Mouse (Mus musculus) liver, embryonic 11.5 days (tissue): ENCODE data around the gene Plcxd1. TPM values are rescaled to one million over a fixed set of nuclear protein-coding genes. Genes with fewer than 3 reads are reported as not detected.
"Not testable (repeated sequence)": the region's sequence is repeated elsewhere in the genome, so short reads cannot be mapped to it uniquely, and the experiment has no call there.

Experiments used
- ATAC-seq: fragments of 200-750 bp; cut with Nextera tagmentation; replicated peaks from 2 replicates; pipeline ENCODE4 v1.8.0; 2017; ENCODE audit warnings: moderate number of reproducible peaks, mild to moderate bottlenecking, moderate TSS enrichment, moderate library complexity; ENCODE audit not compliant: low FRiP score
- DNase-seq: peaks from one replicate; pipeline ENCODE4 v3.0.0-alpha.2; 2017; ENCODE audit warnings: low spot score
- H3K27ac ChIP-seq: fragments of 300-500 bp; sonication (generic); 2 replicates; pipeline ENCODE4 v1.5.1; 2014; ENCODE audit warnings: mild to moderate bottlenecking, low read depth, low read length, control low read depth
- H3K27me3 ChIP-seq: fragments of 300-500 bp; sonication (generic); replicated peaks from 2 replicates; pipeline ENCODE4 v1.6.1; 2014; ENCODE audit warnings: low read length, mixed read lengths; ENCODE audit not compliant: control insufficient read depth, insufficient read depth
- H3K36me3 ChIP-seq: fragments of 300-500 bp; sonication (generic); 2 replicates; pipeline ENCODE4 v1.6.1; 2014; ENCODE audit warnings: mild to moderate bottlenecking, low read length, moderate library complexity, mixed read lengths; ENCODE audit not compliant: control insufficient read depth, insufficient read depth
- H3K4me1 ChIP-seq: fragments of 300-500 bp; sonication (generic); replicated peaks from 2 replicates; pipeline ENCODE4 v1.6.1; 2014; ENCODE audit warnings: low read length, mixed read lengths; ENCODE audit not compliant: control insufficient read depth, insufficient read depth
- H3K4me2 ChIP-seq: fragments of 300-500 bp; sonication (generic); 2 replicates; pipeline ENCODE4 v1.6.1; 2014; ENCODE audit warnings: mild to moderate bottlenecking, control low read depth, moderate library complexity
- H3K4me3 ChIP-seq: fragments of 300-500 bp; sonication (generic); 2 replicates; pipeline ENCODE4 v1.5.1; 2014; ENCODE audit warnings: low read depth, low read length, control low read depth
- H3K9ac ChIP-seq: fragments of 300-500 bp; sonication (generic); 2 replicates; pipeline ENCODE4 v1.6.1; 2014; ENCODE audit warnings: low read depth, low read length, control low read depth
- H3K9me3 ChIP-seq: fragments of 300-500 bp; sonication (generic); 2 replicates; pipeline ENCODE4 v1.6.1; 2016; ENCODE audit warnings: low read length, inconsistent platforms, mixed read lengths; ENCODE audit not compliant: control insufficient read depth
- WGBS: fragments of 180-500 bp; shearing (Covaris S2); extraction: QIAGEN DNeasy Blood & Tissue Kit; methylation state at CpG from one replicate; pipeline ENCODE4 v1.1.7; 2014; 5-methylcytosine and 5-hydroxymethylcytosine counted together
- polyA plus RNA-seq: library from polyadenylated mRNA; unstranded; fragments of >200 nt; fragmentation: Nextera tagmentation; extraction: Ambion mirVana; gene quantifications from 2 replicates; pipeline ENCODE4 v1.2.1, GENCODE M21; 2014

The Plcxd1 gene
- polyA plus RNA-seq: 0.71 and 1.3 TPM in 2 replicates

DNA sequence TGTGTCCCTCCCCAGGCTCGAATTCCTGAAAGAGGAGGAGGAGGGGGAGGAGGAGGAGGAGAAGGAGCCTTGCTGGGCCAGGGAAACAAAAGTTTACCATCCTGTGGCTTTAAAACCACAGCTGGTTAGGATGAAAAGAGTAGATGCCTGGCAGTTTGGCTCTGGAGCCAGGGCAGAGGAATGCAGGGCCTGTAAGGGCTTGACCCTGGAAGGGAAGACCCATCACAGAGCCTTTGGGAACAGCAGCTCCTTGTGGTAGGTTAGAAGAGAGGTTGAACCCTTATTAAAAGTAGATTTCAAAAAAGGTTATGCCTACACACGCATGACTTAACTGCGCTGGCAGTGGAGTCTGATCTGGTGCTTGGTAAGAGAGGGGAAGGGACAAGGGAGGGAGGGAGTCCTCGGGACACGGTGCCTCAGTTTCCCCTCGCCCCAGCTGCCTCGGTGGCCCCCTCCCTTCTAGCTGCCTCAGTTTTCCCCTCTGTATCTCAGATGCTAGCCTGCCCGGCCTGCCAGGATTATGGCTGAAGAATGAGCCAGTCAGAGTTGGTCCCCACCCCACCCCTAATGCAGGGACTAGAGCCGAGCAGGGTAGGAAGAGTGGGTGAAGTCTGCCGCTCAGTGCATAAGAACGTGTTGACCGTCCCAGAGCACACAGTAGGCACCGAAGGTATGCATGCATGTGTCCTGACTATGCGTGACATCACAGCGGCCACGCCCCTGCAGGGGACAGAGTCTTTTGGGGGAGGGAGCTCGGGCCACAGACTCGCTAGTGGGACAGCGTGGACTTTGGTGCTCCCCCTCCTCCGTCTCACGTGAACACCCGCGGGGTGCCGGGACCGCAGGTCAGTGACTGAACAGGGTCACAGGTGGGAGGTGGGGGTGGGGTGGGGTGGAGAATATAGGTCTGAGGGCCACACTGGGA is at the start of gene Plcxd1:
TSS of gene Plcxd1 (plus strand) at position 314 of the 925 bp plus-strand sequence.
- Histone ChIP-seq H3K9me3 (no peaks in the 10 kb centered on the region), H3K27me3 (peaks cover 7% of the 10 kb centered on the region; the same call in 1 of the 2 replicates), H3K4me3 (peak within 1 kb of the TSS; percentile 41), H3K9ac (no peak within 1 kb of the TSS), H3K36me3 (peaks cover 20% of the 10 kb centered on the region), H3K4me2 (peak within 1 kb of the TSS; percentile 72), H3K4me1 (peaks cover 18% of the 10 kb centered on the region), H3K27ac (no peak within 1 kb of the TSS)
- ATAC-seq (peak; percentile 13; the same call in 1 of the 2 replicates), DNase-seq (no peak)
- WGBS: 9% methylated on average over 25 of the region's 25 CpGs

GRCm38 (mm10) chr5:110057637-110058408 is 41.9 kb upstream of the Plcxd1 start:
- peak overlapping the region; percentile 61 for H3K4me2 ChIP-seq
- WGBS: 1% methylated on average over 19 of the region's 19 CpGs
- H3K4me3 ChIP-seq: peak overlapping the region; percentile 78
- H3K9me3 ChIP-seq: no peaks in the 10 kb centered on the region
- DNase-seq (peak; percentile 81), ATAC-seq (peak; percentile 100)
- no peaks in the 10 kb centered on the region for H3K4me1 ChIP-seq
- H3K27ac ChIP-seq: no peak overlapping the region; the same call in 1 of the 2 replicates
- H3K9ac ChIP-seq: peak overlapping the region; percentile 76
- no peaks in the 10 kb centered on the region for H3K36me3 ChIP-seq
- H3K27me3 ChIP-seq: no peaks in the 10 kb centered on the region

GRCm38 (mm10) chr5:110072413-110072812 is 27.4 kb upstream of the Plcxd1 start, which contains the start of gene Gm17655:
TSS of gene Gm17655 (minus strand) at chr5:110072513.
- ATAC-seq, DNase-seq, H3K4me1 ChIP-seq, H3K36me3 ChIP-seq, H3K4me2 ChIP-seq, H3K27me3 ChIP-seq, H3K9ac ChIP-seq, H3K9me3 ChIP-seq, H3K4me3 ChIP-seq, H3K27ac ChIP-seq: not testable (repeated sequence)
- 72% methylated on average over 2 of the region's 2 CpGs for WGBS

DNA sequence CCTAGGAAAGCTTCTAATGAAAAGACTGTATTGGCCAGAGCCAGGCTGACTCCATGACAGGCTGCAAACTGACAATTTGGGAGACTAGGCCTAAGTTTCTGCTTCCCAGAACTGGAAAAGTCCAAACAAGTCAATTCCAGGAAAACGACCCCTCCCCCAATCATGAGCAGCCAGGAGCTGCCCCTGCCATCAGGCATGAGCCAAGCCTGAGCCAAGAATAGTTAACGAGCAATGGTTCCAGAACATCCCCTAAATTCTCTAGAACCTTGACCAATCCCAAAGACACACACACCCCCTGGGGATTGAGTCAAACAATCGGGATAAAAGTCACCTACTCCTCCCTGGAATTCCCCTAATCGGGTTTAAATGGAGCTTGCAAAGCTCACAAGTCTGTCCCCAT is 16.8 kb upstream of the Plcxd1 start:
- DNase-seq (no peak), ATAC-seq (no peak)
- Histone ChIP-seq H3K27ac (no peak overlapping the region), H3K27me3 (no peaks in the 10 kb centered on the region), H3K4me1 (no peaks in the 10 kb centered on the region), H3K4me3 (no peak overlapping the region), H3K4me2 (no peak overlapping the region), H3K9ac (no peak overlapping the region), H3K36me3 (no peaks in the 10 kb centered on the region), H3K9me3 (peaks cover 9% of the 10 kb centered on the region)
- WGBS: 76% methylated on average over 4 of the region's 4 CpGs

DNA sequence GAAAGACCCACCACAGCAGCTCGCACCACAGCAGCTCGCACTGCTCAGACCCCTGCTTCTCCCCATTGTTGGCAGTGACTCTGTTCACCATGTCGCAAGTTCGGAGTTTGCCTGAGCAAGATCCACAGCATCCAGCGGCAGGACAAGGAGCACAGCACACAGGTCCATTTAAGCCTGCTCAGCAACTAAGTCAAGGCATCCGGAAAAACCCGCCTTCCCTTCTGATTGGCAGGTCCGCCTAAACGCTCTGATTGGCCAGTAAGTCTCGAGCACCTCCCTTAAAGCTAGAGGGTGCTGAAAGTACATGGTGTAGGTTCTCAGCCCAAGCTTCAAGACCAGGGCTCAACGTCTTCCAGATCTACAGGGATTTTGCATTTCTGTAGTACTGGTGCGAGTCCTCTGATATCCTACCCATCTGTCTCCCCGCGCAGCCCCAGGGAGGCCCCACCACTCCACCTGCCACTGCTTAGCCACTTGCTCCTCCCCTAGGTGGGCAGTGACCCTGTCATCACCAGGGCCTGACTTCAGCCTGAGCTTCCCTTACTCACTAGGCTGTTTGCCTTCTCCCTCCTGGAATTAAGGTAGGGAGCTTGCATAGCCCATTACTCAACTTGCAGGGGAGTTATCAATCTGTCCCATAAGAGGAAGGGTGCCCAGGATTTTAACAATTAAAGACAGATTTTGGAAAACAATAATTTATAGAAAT is 13.5 kb upstream of the Plcxd1 start:
- Histone ChIP-seq H3K9me3 (no peaks in the 10 kb centered on the region; the same call in 1 of the 2 replicates), H3K27me3 (no peaks in the 10 kb centered on the region), H3K9ac (no peak overlapping the region), H3K36me3 (no peaks in the 10 kb centered on the region), H3K4me1 (no peaks in the 10 kb centered on the region), H3K27ac (no peak overlapping the region), H3K4me2 (peak overlapping the region; percentile 45), H3K4me3 (no peak overlapping the region)
- ATAC-seq (peak; percentile 88), DNase-seq (no peak)
- WGBS: 34% methylated on average over 14 of the region's 14 CpGs

GRCm38 (mm10) chr5:110091546-110091945 is 8.2 kb upstream of the Plcxd1 start:
- WGBS: 75% methylated on average over 2 of the region's 2 CpGs
- Histone ChIP-seq H3K4me3 (no peak overlapping the region), H3K4me1 (no peaks in the 10 kb centered on the region; the same call in 1 of the 2 replicates), H3K9me3 (no peaks in the 10 kb centered on the region), H3K4me2 (no peak overlapping the region), H3K9ac (no peak overlapping the region), H3K27ac (no peak overlapping the region), H3K27me3 (no peaks in the 10 kb centered on the region), H3K36me3 (no peaks in the 10 kb centered on the region)
- ATAC-seq: no peak
- no peak for DNase-seq

DNA sequence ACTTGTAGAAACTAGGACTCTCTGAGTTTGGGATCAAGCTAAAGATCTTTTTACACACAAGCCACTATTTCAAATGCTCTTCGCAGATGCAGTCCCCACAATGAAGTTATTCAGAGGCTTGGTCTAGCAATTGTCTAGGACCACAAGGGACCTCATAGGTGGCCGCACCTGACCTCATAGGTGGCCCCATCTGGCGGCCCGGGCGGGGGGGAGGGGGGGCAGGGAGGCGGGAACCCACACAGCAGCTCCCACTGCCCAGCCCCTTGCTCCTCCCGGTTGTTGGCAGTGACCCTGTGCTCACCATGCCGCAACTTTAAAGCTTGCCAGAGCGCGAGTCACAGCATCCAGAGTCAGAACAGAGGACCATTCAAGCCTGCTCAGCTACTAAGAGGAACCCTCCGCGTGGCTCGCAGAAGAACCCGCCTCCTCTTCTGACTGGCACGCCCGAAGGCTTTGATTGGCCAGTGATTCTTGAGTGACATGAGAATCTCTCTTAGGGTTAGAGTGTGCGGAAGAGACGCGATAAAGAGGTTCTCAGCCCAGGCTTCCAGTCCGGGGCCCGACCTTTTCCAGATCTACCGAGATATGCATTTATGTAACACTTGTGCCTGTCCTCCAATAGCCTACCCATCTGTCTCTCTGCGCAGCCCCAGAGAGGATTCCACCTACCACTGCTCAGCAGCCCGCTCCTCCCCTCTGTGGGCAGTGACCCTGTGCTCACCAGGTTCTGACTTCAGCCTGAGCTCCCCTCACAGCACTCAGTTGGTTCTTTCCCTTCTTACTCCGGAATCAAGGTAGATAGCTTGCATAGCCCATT is 5.5 kb upstream of the Plcxd1 start, which contains the start of gene Gm35315:
TSS of gene Gm35315 (minus strand) at position 391 of the 817 bp plus-strand sequence.
- WGBS: 1% methylated on average over 25 of the region's 25 CpGs
- peak; percentile 82 for DNase-seq
- peak within 1 kb of the TSS; percentile 66 for H3K27ac ChIP-seq

More for the DNA sequence above, 5.5 kb upstream of the Plcxd1 start, which contains the start of gene Gm35315:
- Histone ChIP-seq H3K27me3 (no peaks in the 10 kb centered on the region), H3K4me2 (peak within 1 kb of the TSS; percentile 66), H3K9me3 (no peaks in the 10 kb centered on the region), H3K4me1 (no peaks in the 10 kb centered on the region; the same call in 1 of the 2 replicates), H3K36me3 (no peaks in the 10 kb centered on the region), H3K9ac (peak within 1 kb of the TSS; percentile 65), H3K4me3 (peak within 1 kb of the TSS; percentile 52)
- peak; percentile 97 for ATAC-seq
